ENCODE assay signal across 10 mouse cellular contexts in genomic region chr6:119521482-119521900, GRCm38 (mm10). TPM values are rescaled to one million over a fixed set of nuclear protein-coding genes. Genes with fewer than 3 reads are reported as not detected.
A peak's percentile ranks its signal among the peaks of the same experiment; 100 is the strongest.
DNase-seq lines count a peak whose midpoint lies in the region; ATAC-seq lines count a peak whose summit lies in the region.
"Had no signal": no experiment of that assay in that cellular context is flagged by ENCODE, and none has a peak within 500 bp of the region (broad histone marks: within the 10 kb centered on the region; RNA-seq: fewer than 3 reads in every experiment).

No protein-coding gene starts in this region.

- H3K36me3 ChIP-seq in forebrain, embryonic 16.5 days (ENCODE audit: control insufficient read depth, insufficient read depth) = no peaks in the 10 kb centered on the region

- no peak overlapping the region for H3K4me2 ChIP-seq in forebrain, embryonic 16.5 days (ENCODE audit: low read length)

- WGBS in forebrain, embryonic 16.5 days = 49% methylated on average over 3 of the region's 3 CpGs

- peaks cover 13% of the 10 kb centered on the region for H3K4me1 ChIP-seq in forebrain, embryonic 16.5 days (replicated peaks; ENCODE audit: control insufficient read depth, insufficient read depth, low read length)

- H3K27ac ChIP-seq in forebrain, embryonic 16.5 days (ENCODE audit: low read length) = peak overlapping the region; percentile 41

- ATAC-seq in forebrain, embryonic 16.5 days = peak; percentile 84
- ATAC-seq in monocyte, adult 5-6 weeks (replicated peaks; ENCODE audit: insufficient number of reproducible peaks, low FRiP score, low TSS enrichment, poor library complexity, severe bottlenecking) = no peak
- ATAC-seq: Patski had no signal

- peaks cover 3% of the 10 kb centered on the region; the same call in 1 of the 2 replicates for H3K9me3 ChIP-seq in forebrain, embryonic 16.5 days (ENCODE audit: control insufficient read depth, low read length)

- no peak overlapping the region for H3K4me3 ChIP-seq in forebrain, embryonic 16.5 days (replicated peaks; ENCODE audit: low read length)

- no peak overlapping the region for H3K9ac ChIP-seq in forebrain, embryonic 16.5 days (replicated peaks; ENCODE audit: low read depth, low read length)

- no peaks in the 10 kb centered on the region for H3K27me3 ChIP-seq in forebrain, embryonic 16.5 days (replicated peaks; ENCODE audit: control insufficient read depth, insufficient read depth, low read length)
- H3K27me3 ChIP-seq: Patski had no signal

- DNase-seq in layer of hippocampus, adult 18-20 months (ENCODE audit: low spot score in 2 of 2) = peak; percentile 30 to 56
- no peak for DNase-seq in layer of hippocampus, postnatal 25 days (ENCODE audit: extremely low spot score in 1 of 2, low spot score in 1 of 2)
- peak; percentile 32 for DNase-seq in brain, embryonic 18.5 days (ENCODE audit: low read depth, low spot score)
- DNase-seq in right cerebral cortex, adult 2 months (ENCODE audit: low spot score in 2 of 2) = peak; percentile 38 to 58
- no peak for DNase-seq in spleen, adult 12 weeks (ENCODE audit: low spot score)
- no peak for DNase-seq in urinary bladder, postnatal 4 days (ENCODE audit: low spot score in 2 of 2)
- DNase-seq: gastrocnemius, postnatal 10 days had no signal

RNA-seq across cellular contexts. Expression of gene Wnt5b, which starts 22.7 kb away (rescaled TPM):
- 1 to 10 TPM; 2.6 to 2.9 TPM for total RNA-seq in layer of hippocampus, adult 18-20 months (2021)
- 1 to 10 TPM; 1.9 to 2.0 TPM for total RNA-seq in layer of hippocampus, postnatal 25 days (2021)
- 2.2 and 3.3 TPM in 2 replicates for polyA plus RNA-seq in forebrain, embryonic 16.5 days (2015; fragmentation: Nextera tagmentation; extraction: Ambion mirVana)
- 0.48 TPM in 1 of 3 replicates, not detected in the others for total RNA-seq in monocyte, adult 5-6 weeks (2017)

RNA-seq across cellular contexts. Expression of gene Fbxl14, which starts 42.0 kb away (rescaled TPM):
- total RNA-seq in layer of hippocampus, adult 18-20 months (2021) = 10 to 100 TPM; 38.6 to 40.1 TPM
- 10 to 100 TPM; 31.1 to 32.6 TPM for total RNA-seq in layer of hippocampus, postnatal 25 days (2021)
- 3.1 and 3.3 TPM in 2 replicates for polyA plus RNA-seq in forebrain, embryonic 16.5 days (2015; fragmentation: Nextera tagmentation; extraction: Ambion mirVana)
- total RNA-seq in monocyte, adult 5-6 weeks (2017) = 36.9 to 41.1 TPM (median 37.0 TPM) in 3 replicates

Comparison
In these comparisons a context has a peak if more than half of its experiments do, and no peak if none do; other contexts are left out.
1. DNase-seq: peak in layer of hippocampus, adult 18-20 months (2 of 2), brain, embryonic 18.5 days (single experiment) and right cerebral cortex, adult 2 months (2 of 2); none in layer of hippocampus, postnatal 25 days (0 of 2), spleen, adult 12 weeks (single experiment) and urinary bladder, postnatal 4 days (0 of 2).